Mouse (Mus musculus): ENCODE results near the gene Tbk1. TPM values are rescaled to one million over a fixed set of nuclear protein-coding genes. Genes with fewer than 3 reads are reported as not detected.

The Tbk1 gene
- polyA plus RNA-seq, 1 experiment, result 31.8 TPM

DNA sequence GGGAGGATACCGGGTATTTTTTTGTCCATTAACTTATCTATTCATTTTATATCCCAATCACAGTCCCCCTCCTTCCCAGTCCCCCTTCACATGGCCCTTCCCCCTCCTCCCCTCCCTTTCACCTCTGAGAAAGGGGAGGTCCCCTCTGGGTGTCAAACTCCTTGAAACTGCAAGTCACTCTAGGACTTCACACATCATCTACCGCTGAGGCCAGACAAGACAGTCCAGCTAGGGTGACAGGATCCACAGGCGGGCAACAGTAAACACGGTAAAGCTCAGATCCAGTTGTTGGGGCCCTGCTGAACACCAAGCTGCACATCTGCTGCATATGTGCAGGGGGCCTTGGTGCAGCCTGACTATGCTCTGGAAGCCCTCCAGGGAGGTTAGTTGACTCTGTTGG, 51.6 kb downstream of the Tbk1 start:
- no peak for DNase-seq (ENCODE audit: low read depth)
- TF ChIP-seq POLR2A (IDR thresholded peaks at IDR 0.05; ENCODE audit: borderline replicate concordance, extremely low read depth, insufficient read depth, insufficient read length, poor library complexity, severe bottlenecking) (no peak), CTCF (IDR thresholded peaks at IDR 0.05; ENCODE audit: borderline replicate concordance, extremely low read depth, insufficient read depth, insufficient read length) (no peak)

GRCm38 (mm10) chr10:121533137-121533872, 53.3 kb downstream of the Tbk1 start:
- TF ChIP-seq CTCF (IDR thresholded peaks at IDR 0.05; ENCODE audit: borderline replicate concordance, extremely low read depth, insufficient read depth, insufficient read length) (peak; percentile 64), POLR2A (IDR thresholded peaks at IDR 0.05; ENCODE audit: borderline replicate concordance, extremely low read depth, insufficient read depth, insufficient read length, poor library complexity, severe bottlenecking) (no peak)

GRCm38 (mm10) chr10:121531541-121531940, 55.0 kb downstream of the Tbk1 start:
- TF ChIP-seq CTCF (IDR thresholded peaks at IDR 0.05; ENCODE audit: borderline replicate concordance, extremely low read depth, insufficient read depth, insufficient read length), result no peak
- no peak for TF ChIP-seq POLR2A (IDR thresholded peaks at IDR 0.05; ENCODE audit: borderline replicate concordance, extremely low read depth, insufficient read depth, insufficient read length, poor library complexity, severe bottlenecking)
- no peak for DNase-seq (ENCODE audit: low read depth)

More at GRCm38 (mm10) chr10:121533137-121533872, 53.3 kb downstream of the Tbk1 start:
- peak; percentile 71 for DNase-seq (ENCODE audit: low read depth)

GRCm38 (mm10) chr10:121530365-121531003, 56.1 kb downstream of the Tbk1 start:
- no peak for TF ChIP-seq POLR2A (IDR thresholded peaks at IDR 0.05; ENCODE audit: borderline replicate concordance, extremely low read depth, insufficient read depth, insufficient read length, poor library complexity, severe bottlenecking)
- TF ChIP-seq CTCF (IDR thresholded peaks at IDR 0.05; ENCODE audit: borderline replicate concordance, extremely low read depth, insufficient read depth, insufficient read length), result no peak
- DNase-seq (ENCODE audit: low read depth), result no peak

- no peak for DNase-seq (ENCODE audit: low read depth)
- no peak for TF ChIP-seq POLR2A (IDR thresholded peaks at IDR 0.05; ENCODE audit: borderline replicate concordance, extremely low read depth, insufficient read depth, insufficient read length, poor library complexity, severe bottlenecking)
- no peak for TF ChIP-seq CTCF (IDR thresholded peaks at IDR 0.05; ENCODE audit: borderline replicate concordance, extremely low read depth, insufficient read depth, insufficient read length)
Measured at GRCm38 (mm10) chr10:121529261-121529660, 57.3 kb downstream of the Tbk1 start.

- TF ChIP-seq POLR2A (IDR thresholded peaks at IDR 0.05; ENCODE audit: borderline replicate concordance, extremely low read depth, insufficient read depth, insufficient read length, poor library complexity, severe bottlenecking) (no peak), CTCF (IDR thresholded peaks at IDR 0.05; ENCODE audit: borderline replicate concordance, extremely low read depth, insufficient read depth, insufficient read length) (no peak)
Measured at GRCm38 (mm10) chr10:121528470-121528869, 58.1 kb downstream of the Tbk1 start.

DNA sequence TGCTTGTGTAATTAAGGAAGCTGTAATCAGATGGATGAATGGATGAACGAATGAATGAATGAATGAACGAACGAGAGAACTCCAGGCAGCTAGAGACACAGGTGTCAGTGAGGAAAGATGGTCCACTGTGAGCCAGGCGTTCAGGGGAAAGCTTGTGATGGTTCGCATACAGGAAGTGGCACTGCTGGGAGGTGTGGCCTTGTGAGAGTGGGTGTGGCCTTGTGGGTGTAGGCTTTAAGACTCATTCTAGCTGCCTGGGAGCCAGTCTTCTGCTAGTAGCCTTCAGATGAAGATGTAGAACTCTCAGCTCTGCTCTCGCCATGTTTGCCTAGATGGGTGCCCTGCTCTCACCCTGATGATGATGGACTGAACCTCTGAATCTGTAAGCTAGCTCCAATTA, 59.5 kb downstream of the Tbk1 start:
- DNase-seq (ENCODE audit: low read depth), result no peak
- no peak for TF ChIP-seq POLR2A (IDR thresholded peaks at IDR 0.05; ENCODE audit: borderline replicate concordance, extremely low read depth, insufficient read depth, insufficient read length, poor library complexity, severe bottlenecking)
- TF ChIP-seq CTCF (IDR thresholded peaks at IDR 0.05; ENCODE audit: borderline replicate concordance, extremely low read depth, insufficient read depth, insufficient read length), result no peak

More at GRCm38 (mm10) chr10:121528470-121528869, 58.1 kb downstream of the Tbk1 start:
- no peak for DNase-seq (ENCODE audit: low read depth)

DNA sequence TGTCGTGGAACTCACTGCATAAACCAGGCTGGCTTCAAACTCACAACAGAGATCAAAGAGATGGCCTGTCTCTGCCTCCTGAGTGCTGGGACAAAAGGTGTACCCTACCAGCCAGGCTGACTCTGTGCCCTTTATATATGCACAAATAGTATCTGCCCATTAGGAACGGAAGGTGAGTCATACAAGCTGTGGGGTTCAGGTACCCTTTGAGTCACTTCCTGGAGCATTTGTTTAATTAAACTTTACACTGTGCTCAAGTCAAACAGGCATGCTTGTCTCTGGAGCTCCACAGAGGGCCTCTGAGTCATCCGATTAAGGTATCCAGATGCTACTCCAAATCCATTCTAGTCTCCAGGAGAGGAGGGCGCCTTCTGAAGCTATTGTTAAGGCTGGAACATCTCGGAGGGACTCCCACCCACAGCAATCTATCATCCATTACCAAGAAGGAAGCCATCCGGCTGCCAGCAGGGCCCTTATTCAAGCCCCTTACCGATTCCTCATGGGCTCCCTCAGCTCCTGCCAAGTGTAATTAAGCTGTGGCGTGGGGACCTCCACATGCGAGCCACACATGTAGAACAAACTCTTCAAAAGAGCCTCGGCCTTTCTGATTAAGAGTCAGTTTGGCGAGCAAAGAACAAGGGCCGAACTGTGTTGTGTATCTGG, 65.5 kb downstream of the Tbk1 start:
- peak; percentile 55 for DNase-seq (ENCODE audit: low read depth)
- TF ChIP-seq CTCF (IDR thresholded peaks at IDR 0.05; ENCODE audit: borderline replicate concordance, extremely low read depth, insufficient read depth, insufficient read length), result no peak
- no peak for TF ChIP-seq POLR2A (IDR thresholded peaks at IDR 0.05; ENCODE audit: borderline replicate concordance, extremely low read depth, insufficient read depth, insufficient read length, poor library complexity, severe bottlenecking)

GRCm38 (mm10) chr10:121519710-121520109, 66.9 kb downstream of the Tbk1 start:
- TF ChIP-seq CTCF (IDR thresholded peaks at IDR 0.05; ENCODE audit: borderline replicate concordance, extremely low read depth, insufficient read depth, insufficient read length) (no peak), POLR2A (IDR thresholded peaks at IDR 0.05; ENCODE audit: borderline replicate concordance, extremely low read depth, insufficient read depth, insufficient read length, poor library complexity, severe bottlenecking) (no peak)
- no peak for DNase-seq (ENCODE audit: low read depth)

DNA sequence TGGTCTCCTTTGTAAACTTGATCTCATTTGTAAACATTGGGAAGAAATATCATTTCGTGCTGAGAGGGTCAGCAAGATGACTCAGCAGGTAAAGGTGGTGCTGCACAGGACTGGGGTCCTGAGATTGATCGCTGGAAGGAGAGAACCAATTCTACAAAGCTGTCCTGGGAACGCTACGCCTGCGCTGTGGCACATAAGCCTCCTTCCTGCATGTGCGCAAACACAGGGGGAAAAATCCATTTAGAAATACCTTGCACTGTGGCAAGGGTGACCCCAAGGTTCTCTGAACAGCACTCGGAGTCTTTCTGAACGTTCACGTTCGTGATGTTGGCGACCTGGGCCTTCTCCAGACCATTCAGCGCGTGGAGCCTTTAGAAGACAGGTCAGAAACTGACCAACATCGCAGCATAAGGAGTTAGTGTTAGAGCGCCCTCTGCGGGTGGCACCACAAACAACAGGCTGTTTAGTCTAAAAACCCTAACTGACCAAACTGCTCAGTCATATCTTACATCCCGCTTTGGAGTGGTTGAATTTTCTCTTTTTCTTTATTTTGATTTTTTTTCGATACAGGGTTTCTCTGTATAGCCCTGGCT, 70.5 kb downstream of the Tbk1 start:
- TF ChIP-seq CTCF (IDR thresholded peaks at IDR 0.05; ENCODE audit: borderline replicate concordance, extremely low read depth, insufficient read depth, insufficient read length) (peak; percentile 86), POLR2A (IDR thresholded peaks at IDR 0.05; ENCODE audit: borderline replicate concordance, extremely low read depth, insufficient read depth, insufficient read length, poor library complexity, severe bottlenecking) (no peak)
- DNase-seq (ENCODE audit: low read depth), result peak; percentile 82

All from brain, embryonic 14.5 days (tissue).